Mouse (Mus musculus) cerebellum, adult 8-10 months (tissue): ENCODE results near the gene Cdc5l.
"Not testable (repeated sequence)": the region's sequence is repeated elsewhere in the genome, so short reads cannot be mapped to it uniquely, and the experiment has no call there.

Experiments used
- DNase-seq: peaks from one replicate; pipeline ENCODE4 v3.0.0; 2022

Cdc5l gene

GRCm38 (mm10) chr17:45433419-45434261 lies at the start of gene Cdc5l:
Gene Cdc5l, minus strand, starts transcription at chr17:45433737.
- peak; percentile 96 for DNase-seq

DNA sequence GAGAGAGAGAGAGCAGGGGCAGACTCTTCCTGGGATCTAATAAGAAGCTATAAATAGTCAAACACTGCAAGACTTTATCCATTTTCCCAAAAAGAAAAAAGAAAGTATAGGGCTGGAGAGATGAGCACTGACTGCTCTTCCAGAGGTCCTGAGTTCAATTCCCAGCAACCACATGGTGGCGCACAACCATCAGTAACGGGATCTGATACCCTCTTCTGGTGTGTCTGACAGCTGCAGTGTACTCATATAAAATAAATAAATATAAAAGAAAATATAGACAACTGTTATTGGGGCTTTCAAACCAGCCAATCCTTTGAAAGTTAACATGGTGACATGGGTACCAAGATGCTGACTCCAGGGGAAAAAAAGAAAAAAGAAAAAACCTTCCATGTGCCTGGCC lies 46.9 kb upstream of the Cdc5l start:
- no peak for DNase-seq

- DNase-seq: peak; percentile 89
Observed at GRCm38 (mm10) chr17:45478234-45478825, 44.8 kb upstream of the Cdc5l start.

GRCm38 (mm10) chr17:45474669-45475465 lies 41.3 kb upstream of the Cdc5l start, which contains the start of gene Spats1:
Gene Spats1, minus strand, starts transcription at chr17:45475415.
- DNase-seq: peak; percentile 79

DNA sequence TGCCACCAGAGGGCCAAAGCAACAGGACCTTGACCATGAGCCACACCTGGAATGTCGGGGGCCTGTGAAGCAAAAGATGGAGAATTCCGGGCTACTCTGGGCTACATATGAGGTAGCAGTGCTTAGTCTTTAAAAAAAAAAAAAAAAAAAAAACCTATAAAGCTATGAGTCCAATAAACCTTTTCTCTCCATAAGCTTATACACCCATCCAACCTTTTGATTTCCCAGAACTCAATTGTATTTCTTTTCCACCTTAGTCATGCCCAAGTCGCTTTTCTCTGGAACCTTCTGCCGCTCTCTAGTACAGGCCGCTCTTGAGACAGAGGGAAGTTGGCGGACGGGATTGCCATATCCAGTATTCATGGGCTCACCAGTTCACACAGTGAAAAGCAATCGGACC lies 40.6 kb upstream of the Cdc5l start:
- no peak for DNase-seq

DNA sequence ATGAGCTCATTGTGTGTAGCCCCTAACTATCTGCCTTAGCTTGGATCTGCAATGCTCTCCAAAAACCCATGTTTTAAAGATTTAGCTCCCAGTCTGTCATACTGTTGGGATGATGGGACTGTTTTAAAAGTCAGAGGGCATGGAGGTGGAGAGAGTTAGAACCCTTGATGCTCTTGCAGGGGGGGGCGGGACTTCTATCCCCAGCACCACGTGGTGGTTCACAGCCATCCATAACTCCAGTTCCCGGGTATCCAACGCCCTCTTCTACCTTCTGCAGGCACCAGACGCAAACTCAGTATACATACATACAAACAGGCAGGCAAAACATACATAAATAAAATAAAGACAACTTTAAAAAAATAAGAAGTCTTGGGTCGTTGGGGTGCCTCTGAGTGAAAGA lies 40.1 kb upstream of the Cdc5l start:
- DNase-seq: no peak

DNA sequence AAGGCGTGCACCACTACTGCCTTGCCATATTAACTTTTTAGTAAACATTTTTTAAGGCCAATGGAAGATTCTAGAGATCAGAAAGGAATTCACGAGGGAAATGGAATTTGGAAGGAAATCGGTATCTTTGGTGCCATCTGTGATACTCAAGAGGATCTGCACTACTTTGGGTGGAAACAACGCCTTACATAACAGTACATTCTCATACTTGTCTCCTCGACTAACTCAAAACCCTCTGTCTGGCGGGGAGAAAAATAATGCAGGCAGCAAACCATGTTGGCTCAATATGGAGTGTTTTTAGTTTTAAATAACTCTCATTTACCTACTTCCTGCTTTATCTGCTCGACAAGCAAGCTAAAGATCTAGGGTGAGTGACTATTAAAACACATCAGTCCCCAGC lies 37.2 kb upstream of the Cdc5l start:
- DNase-seq: no peak

DNA sequence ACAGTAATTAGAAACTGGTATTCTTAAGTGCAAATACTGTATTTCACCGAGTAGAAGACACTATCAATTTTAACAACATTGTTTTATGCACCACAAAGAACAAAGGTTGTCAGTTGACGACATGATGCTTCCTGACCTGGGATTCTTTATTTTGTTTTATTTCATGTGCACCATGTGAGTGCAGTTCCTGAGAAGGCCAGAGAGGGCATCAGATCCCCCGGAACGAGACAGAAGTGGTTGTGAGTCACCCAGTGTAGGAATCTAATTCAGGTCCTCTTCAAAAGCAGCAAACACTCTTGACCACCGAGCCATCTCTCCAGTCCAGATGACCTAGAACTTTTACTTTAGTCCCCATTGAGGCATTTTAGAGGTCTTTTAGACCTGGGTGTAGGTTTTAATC lies 34.8 kb upstream of the Cdc5l start:
- DNase-seq: no peak

DNA sequence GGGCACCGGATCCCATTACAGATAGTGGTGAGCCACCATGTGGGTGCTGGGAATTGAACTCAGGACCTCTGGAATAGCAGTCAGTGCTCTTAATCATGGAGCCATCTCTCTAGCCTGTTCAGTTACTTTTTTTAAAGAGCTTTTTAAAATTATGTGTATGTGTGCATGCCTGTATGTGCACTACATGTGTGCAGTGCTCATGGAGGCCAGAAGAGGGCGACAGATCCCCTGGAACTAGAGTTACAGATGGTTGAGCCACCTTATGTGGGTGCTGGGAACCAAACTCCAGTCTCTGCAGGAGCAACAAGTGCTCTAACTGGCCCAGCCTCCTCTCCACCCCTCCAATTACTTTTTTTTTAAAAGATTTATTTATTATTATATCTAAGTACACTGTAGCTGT lies 33.2 kb upstream of the Cdc5l start:
- no peak for DNase-seq

DNA sequence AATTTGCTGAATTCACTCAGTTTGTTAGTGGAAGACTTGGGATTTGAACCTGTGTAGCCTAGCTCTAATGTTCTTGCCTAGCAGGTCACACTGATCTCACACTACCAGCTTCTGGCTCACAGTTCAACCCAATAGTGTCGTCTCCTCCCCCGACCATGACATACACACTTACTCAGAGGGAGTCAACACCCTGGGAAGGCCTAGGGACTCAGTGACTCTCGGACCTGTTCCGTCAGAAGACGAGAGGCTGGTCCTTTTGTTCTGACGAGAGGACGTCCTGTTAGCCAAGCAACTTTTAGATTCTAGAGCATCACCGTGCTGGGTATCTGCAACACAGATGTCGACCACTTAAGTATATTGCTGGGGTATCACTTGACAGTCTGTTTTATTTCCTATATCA lies 30.7 kb upstream of the Cdc5l start:
- no peak for DNase-seq

GRCm38 (mm10) chr17:45462506-45462905 lies 29.0 kb upstream of the Cdc5l start:
- DNase-seq: no peak

- no peak for DNase-seq
Observed at GRCm38 (mm10) chr17:45459062-45459461, 25.5 kb upstream of the Cdc5l start.

GRCm38 (mm10) chr17:45458516-45458915 lies 25.0 kb upstream of the Cdc5l start:
- DNase-seq: no peak

- no peak for DNase-seq
Observed at GRCm38 (mm10) chr17:45457487-45457886, 23.9 kb upstream of the Cdc5l start.

GRCm38 (mm10) chr17:45456260-45457152 lies 23.0 kb upstream of the Cdc5l start:
- no peak for DNase-seq

GRCm38 (mm10) chr17:45455783-45456182 lies 22.2 kb upstream of the Cdc5l start:
- not testable (repeated sequence) for DNase-seq

DNA sequence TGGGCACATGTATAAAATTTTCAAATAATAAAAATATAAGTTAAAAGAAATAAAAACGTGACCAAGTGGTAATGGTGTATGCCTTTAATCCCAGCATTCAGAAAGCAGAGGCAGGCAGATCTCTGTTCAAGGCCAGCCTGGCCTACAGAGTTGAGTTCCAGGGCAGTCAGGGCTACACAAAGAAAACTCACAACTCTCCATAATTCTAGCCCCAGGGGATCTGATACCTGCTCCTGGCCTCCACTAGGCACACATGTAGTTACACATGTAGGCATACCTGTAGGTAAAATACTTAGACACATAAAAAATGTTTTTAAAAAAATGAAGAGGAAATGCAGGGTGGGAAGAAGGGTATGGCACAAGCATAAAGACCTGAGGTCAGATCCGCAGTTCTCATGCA lies 21.3 kb upstream of the Cdc5l start:
- no peak for DNase-seq

GRCm38 (mm10) chr17:45452271-45452670 lies 18.7 kb upstream of the Cdc5l start:
- DNase-seq: no peak

- DNase-seq: no peak
Observed at GRCm38 (mm10) chr17:45450153-45450552, 16.6 kb upstream of the Cdc5l start.

GRCm38 (mm10) chr17:45449586-45449985 lies 16.0 kb upstream of the Cdc5l start:
- no peak for DNase-seq

- no peak for DNase-seq
Observed at GRCm38 (mm10) chr17:45447063-45447462, 13.5 kb upstream of the Cdc5l start.

DNA sequence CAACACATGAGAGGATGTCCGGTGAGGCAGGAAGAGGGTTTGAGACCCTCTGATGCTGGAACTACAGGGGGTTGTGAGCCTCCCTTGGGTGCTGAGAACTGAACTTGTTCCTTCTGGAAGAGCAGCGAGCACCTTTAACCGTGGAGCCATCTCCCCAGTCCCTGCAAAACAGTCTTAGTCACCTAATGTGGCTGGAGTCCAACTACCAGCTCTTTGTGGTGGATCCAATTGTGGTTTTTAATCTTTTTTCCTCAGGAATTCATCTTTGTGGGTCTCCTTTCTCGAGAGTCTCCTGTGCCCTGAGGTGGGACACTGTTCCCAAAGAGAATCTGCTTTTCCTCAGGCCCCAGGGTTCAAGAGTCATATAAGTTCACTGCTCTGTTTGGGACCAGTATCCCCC lies 12.4 kb upstream of the Cdc5l start:
- no peak for DNase-seq

- no peak for DNase-seq
Observed at GRCm38 (mm10) chr17:45434262-45434590, 689 bp upstream of the Cdc5l start.
